Mouse (Mus musculus): ENCODE measurements around the gene Lrrc55.

Lrrc55 gene

DNA sequence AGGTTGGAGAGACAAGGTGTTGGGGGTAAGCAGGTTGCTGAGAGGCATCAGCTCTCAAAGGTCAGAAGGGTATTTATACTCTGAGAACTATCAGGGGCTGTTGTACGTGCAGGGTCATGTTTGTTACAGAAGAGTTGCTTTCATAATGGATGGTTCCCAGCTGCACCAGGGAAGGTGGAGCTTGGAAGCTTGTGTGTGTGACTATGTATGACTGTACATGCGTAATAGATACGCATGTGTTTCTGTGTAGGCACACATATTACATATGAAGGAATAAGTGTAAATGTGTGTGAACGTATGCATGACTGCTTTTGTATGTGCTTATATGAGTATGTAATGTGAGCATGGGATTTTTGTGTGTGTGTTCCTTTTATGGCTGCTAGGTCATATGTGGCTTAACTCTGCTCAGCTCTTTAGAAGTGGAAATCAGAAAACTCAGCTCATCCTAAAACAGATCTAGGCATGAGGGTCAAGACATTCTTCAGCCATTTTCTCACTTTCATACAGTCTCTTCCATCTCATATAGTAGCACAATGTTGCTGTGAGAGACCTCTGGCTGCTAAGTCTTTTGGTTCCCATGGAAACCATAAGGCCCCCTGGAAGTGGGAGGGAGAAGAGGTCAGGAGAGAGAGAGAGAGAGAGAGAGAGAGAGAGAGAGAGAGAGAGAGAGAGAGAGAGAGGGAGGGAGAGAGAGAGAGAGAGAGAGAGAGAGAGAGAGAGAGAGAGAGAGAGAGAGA is 35.9 kb downstream of the Lrrc55 start:
- TF ChIP-seq CTCF (conservative IDR thresholded peaks at IDR 0.05; ENCODE audit: low read length): no peak
- no peak for TF ChIP-seq POU5F1 (IDR thresholded peaks at IDR 0.05; ENCODE audit: borderline replicate concordance, low read length)
- TF ChIP-seq NANOG (IDR thresholded peaks at IDR 0.05; ENCODE audit: borderline replicate concordance, low read length): no peak
- Histone ChIP-seq H3K4me1 (replicated peaks; ENCODE audit: low read depth, low read length) (no peaks in the 10 kb centered on the region), H3K4me3 (replicated peaks; ENCODE audit: low read length) (no peak overlapping the region), H3K9me3 (ENCODE audit: low read length) (peaks cover 17% of the 10 kb centered on the region), H3K36me3 (ENCODE audit: insufficient read depth, low read length) (no peaks in the 10 kb centered on the region), H3K27me3 (ENCODE audit: insufficient read depth, low read length) (peaks cover 4% of the 10 kb centered on the region; the same call in 1 of the 2 replicates)

GRCm38 (mm10) chr2:85157382-85157781 is 39.6 kb downstream of the Lrrc55 start:
- peaks cover 4% of the 10 kb centered on the region; the same call in 1 of the 2 replicates for H3K27me3 ChIP-seq (ENCODE audit: insufficient read depth, low read length)
- TF ChIP-seq CTCF (conservative IDR thresholded peaks at IDR 0.05; ENCODE audit: low read length) (no peak), NANOG (IDR thresholded peaks at IDR 0.05; ENCODE audit: borderline replicate concordance, low read length) (no peak), POU5F1 (IDR thresholded peaks at IDR 0.05; ENCODE audit: borderline replicate concordance, low read length) (no peak)
- H3K4me3 ChIP-seq (replicated peaks; ENCODE audit: low read length): no peak overlapping the region
- H3K36me3 ChIP-seq (ENCODE audit: insufficient read depth, low read length): no peaks in the 10 kb centered on the region
- no peaks in the 10 kb centered on the region for H3K4me1 ChIP-seq (replicated peaks; ENCODE audit: low read depth, low read length)
- no peaks in the 10 kb centered on the region for H3K9me3 ChIP-seq (ENCODE audit: low read length)

DNA sequence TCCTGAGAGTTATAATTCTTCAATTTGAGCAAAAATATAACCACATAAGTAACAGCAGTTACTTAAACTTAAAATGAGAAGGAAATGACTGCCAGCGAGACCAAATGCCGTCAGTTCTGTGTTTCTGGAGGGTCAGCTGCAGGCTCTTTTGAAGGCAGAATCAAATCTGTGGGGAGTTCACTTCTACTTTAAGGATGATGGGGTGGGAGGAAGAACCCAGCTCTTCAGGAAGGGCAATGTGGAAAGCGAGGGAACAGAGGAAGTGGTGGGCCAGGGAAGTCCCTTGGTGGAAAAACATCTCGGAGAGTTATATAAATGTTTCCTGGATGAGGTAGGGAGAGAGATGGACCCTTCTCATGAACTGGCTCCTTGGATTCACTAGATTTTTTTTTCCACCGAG is 40.9 kb downstream of the Lrrc55 start:
- H3K4me3 ChIP-seq (replicated peaks; ENCODE audit: low read length): no peak overlapping the region
- no peaks in the 10 kb centered on the region for H3K36me3 ChIP-seq (ENCODE audit: insufficient read depth, low read length)
- no peaks in the 10 kb centered on the region for H3K9me3 ChIP-seq (ENCODE audit: low read length)
- no peak for TF ChIP-seq NANOG (IDR thresholded peaks at IDR 0.05; ENCODE audit: borderline replicate concordance, low read length)
- no peak for TF ChIP-seq POU5F1 (IDR thresholded peaks at IDR 0.05; ENCODE audit: borderline replicate concordance, low read length)
- no peak for TF ChIP-seq CTCF (conservative IDR thresholded peaks at IDR 0.05; ENCODE audit: low read length)
- peaks cover 4% of the 10 kb centered on the region; the same call in 1 of the 2 replicates for H3K27me3 ChIP-seq (ENCODE audit: insufficient read depth, low read length)
- no peaks in the 10 kb centered on the region for H3K4me1 ChIP-seq (replicated peaks; ENCODE audit: low read depth, low read length)

GRCm38 (mm10) chr2:85155334-85155733 is 41.7 kb downstream of the Lrrc55 start:
- TF ChIP-seq CTCF (conservative IDR thresholded peaks at IDR 0.05; ENCODE audit: low read length) (no peak), POU5F1 (IDR thresholded peaks at IDR 0.05; ENCODE audit: borderline replicate concordance, low read length) (no peak), NANOG (IDR thresholded peaks at IDR 0.05; ENCODE audit: borderline replicate concordance, low read length) (no peak)
- no peaks in the 10 kb centered on the region for H3K9me3 ChIP-seq (ENCODE audit: low read length)
- no peak overlapping the region for H3K4me3 ChIP-seq (replicated peaks; ENCODE audit: low read length)
- H3K27me3 ChIP-seq (ENCODE audit: insufficient read depth, low read length): peaks cover 4% of the 10 kb centered on the region; the same call in 1 of the 2 replicates
- H3K36me3 ChIP-seq (ENCODE audit: insufficient read depth, low read length): no peaks in the 10 kb centered on the region
- H3K4me1 ChIP-seq (replicated peaks; ENCODE audit: low read depth, low read length): no peaks in the 10 kb centered on the region

DNA sequence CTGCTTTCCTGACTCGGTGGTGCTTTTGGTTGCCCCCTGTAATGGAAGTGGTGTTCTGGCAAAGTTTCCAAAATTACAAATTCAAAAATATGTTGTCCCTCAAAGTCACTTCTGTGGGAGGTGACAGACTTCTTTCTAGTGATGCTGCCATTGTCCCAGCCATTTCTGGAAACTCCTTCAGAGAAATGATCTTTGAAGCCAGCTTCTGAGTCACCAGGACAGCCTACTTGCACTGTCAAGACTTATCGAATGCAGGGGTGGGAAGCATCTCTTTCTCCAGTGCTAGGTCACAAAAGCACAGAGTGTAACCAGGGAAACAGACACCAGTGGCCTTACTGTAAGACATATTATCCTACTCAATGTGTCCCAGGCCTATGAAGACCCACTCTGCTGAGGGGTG is 45.8 kb downstream of the Lrrc55 start:
- no peaks in the 10 kb centered on the region for H3K9me3 ChIP-seq (ENCODE audit: low read length)
- no peak overlapping the region for H3K4me3 ChIP-seq (replicated peaks; ENCODE audit: low read length)
- TF ChIP-seq CTCF (conservative IDR thresholded peaks at IDR 0.05; ENCODE audit: low read length): no peak
- no peak for TF ChIP-seq NANOG (IDR thresholded peaks at IDR 0.05; ENCODE audit: borderline replicate concordance, low read length)
- TF ChIP-seq POU5F1 (IDR thresholded peaks at IDR 0.05; ENCODE audit: borderline replicate concordance, low read length): no peak
- no peaks in the 10 kb centered on the region for H3K36me3 ChIP-seq (ENCODE audit: insufficient read depth, low read length)
- H3K27me3 ChIP-seq (ENCODE audit: insufficient read depth, low read length): no peaks in the 10 kb centered on the region
- no peaks in the 10 kb centered on the region for H3K4me1 ChIP-seq (replicated peaks; ENCODE audit: low read depth, low read length)

DNA sequence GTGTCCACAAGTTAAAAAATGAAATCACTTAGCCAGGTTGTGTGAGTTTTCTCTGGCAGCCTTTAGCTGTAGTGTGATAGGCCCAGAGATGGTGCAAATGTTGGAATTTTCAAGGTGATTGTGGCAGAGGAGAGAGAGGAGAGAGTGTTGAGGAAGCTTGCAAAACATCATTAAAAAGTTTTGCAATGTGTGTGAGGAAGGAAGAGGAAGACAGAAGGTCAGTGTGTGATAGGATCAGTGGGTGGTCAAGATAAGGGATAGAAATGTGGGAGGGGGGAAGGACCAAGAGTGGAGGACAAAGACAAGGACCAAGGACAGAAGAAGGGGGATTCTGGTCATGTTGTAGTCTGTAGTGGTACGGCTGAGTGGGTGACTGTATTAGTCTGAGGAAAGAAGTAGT is 46.6 kb downstream of the Lrrc55 start:
- H3K27me3 ChIP-seq (ENCODE audit: insufficient read depth, low read length): no peaks in the 10 kb centered on the region
- no peaks in the 10 kb centered on the region for H3K4me1 ChIP-seq (replicated peaks; ENCODE audit: low read depth, low read length)
- no peak overlapping the region for H3K4me3 ChIP-seq (replicated peaks; ENCODE audit: low read length)
- no peaks in the 10 kb centered on the region for H3K36me3 ChIP-seq (ENCODE audit: insufficient read depth, low read length)
- H3K9me3 ChIP-seq (ENCODE audit: low read length): no peaks in the 10 kb centered on the region
- TF ChIP-seq POU5F1 (IDR thresholded peaks at IDR 0.05; ENCODE audit: borderline replicate concordance, low read length) (no peak), CTCF (conservative IDR thresholded peaks at IDR 0.05; ENCODE audit: low read length) (no peak), NANOG (IDR thresholded peaks at IDR 0.05; ENCODE audit: borderline replicate concordance, low read length) (no peak)

GRCm38 (mm10) chr2:85147481-85147880 is 49.5 kb downstream of the Lrrc55 start:
- Histone ChIP-seq H3K9me3 (ENCODE audit: low read length) (0 out of 2 replicates have a peak, but pooled peaks cover 5% of the 10 kb centered on the region), H3K4me1 (replicated peaks; ENCODE audit: low read depth, low read length) (no peaks in the 10 kb centered on the region), H3K4me3 (replicated peaks; ENCODE audit: low read length) (no peak overlapping the region), H3K27me3 (ENCODE audit: insufficient read depth, low read length) (no peaks in the 10 kb centered on the region), H3K36me3 (ENCODE audit: insufficient read depth, low read length) (no peaks in the 10 kb centered on the region)
- TF ChIP-seq NANOG (IDR thresholded peaks at IDR 0.05; ENCODE audit: borderline replicate concordance, low read length): no peak
- no peak for TF ChIP-seq POU5F1 (IDR thresholded peaks at IDR 0.05; ENCODE audit: borderline replicate concordance, low read length)

GRCm38 (mm10) chr2:85145346-85145745 is 51.7 kb downstream of the Lrrc55 start:
- Histone ChIP-seq H3K4me1 (replicated peaks; ENCODE audit: low read depth, low read length) (no peaks in the 10 kb centered on the region), H3K36me3 (ENCODE audit: insufficient read depth, low read length) (no peaks in the 10 kb centered on the region), H3K9me3 (ENCODE audit: low read length) (0 out of 2 replicates have a peak, but pooled peaks cover 5% of the 10 kb centered on the region), H3K27me3 (ENCODE audit: insufficient read depth, low read length) (no peaks in the 10 kb centered on the region), H3K4me3 (replicated peaks; ENCODE audit: low read length) (no peak overlapping the region)
- TF ChIP-seq POU5F1 (IDR thresholded peaks at IDR 0.05; ENCODE audit: borderline replicate concordance, low read length) (no peak), NANOG (IDR thresholded peaks at IDR 0.05; ENCODE audit: borderline replicate concordance, low read length) (no peak), CTCF (conservative IDR thresholded peaks at IDR 0.05; ENCODE audit: low read length) (no peak)
